Mouse (Mus musculus): ENCODE data around the gene Htra1.

GRCm38 (mm10) chr7:130935793-130936471, at the start of gene Htra1:
- TF ChIP-seq CHD2 (IDR thresholded peaks at IDR 0.05; ENCODE audit: low read depth, low read length) (no peak), MAFK (IDR thresholded peaks at IDR 0.05; ENCODE audit: insufficient read depth, low read depth, low read length) (no peak), HCFC1 (IDR thresholded peaks at IDR 0.05; ENCODE audit: borderline replicate concordance, insufficient read depth, low read length) (no peak), ZC3H11A (IDR thresholded peaks at IDR 0.05; ENCODE audit: borderline replicate concordance, low read depth, low read length) (no peak)
